Mouse (Mus musculus): ENCODE measurements at regions not wholly inside any gene's neighbourhood (a gene's known extent, or its start where the extent isn't known, plus 50 kb on each side); places are given as distances from the start of the nearest gene placed in this dataset.

DNA sequence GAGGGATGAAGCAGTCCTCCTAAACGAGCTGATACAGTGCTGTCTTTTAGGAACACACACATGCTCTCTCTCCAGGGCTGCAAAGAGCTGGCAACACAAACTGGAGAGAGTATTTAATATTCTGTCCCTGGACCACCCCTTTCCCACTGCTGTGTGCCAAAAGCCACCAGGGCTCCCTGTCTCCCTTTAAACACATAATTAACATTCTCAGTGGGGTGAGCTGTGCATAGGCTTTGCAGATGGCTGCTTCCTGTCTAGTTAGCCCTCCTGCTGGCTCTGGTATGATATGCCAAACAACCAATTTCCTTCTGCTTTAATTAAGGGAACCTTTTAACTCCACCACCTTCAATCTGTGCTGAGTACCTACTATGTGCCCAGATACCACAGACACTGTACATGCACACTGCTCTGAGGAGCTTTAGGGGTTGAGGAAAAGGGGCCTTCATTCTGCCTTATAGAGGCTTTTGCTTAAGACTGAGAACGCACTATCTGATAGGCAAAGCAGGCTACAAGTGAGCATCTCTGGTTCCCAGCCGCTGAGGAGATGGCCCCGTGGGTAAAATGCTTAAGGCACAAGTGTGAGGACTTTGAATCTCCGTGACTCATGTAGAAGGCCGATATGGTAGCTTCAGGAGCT lies 222.9 kb upstream of the Lmcd1 start:
- Histone ChIP-seq H3K27me3 (replicated peaks) (no peaks in the 10 kb centered on the region), H3K27ac (ENCODE audit: insufficient read depth, low read depth) (no peak overlapping the region), H3K4me3 (replicated peaks in 1 of 3; ENCODE audit: low read depth in 2 of 3, low read length in 2 of 3, poor library complexity in 1 of 3) (no peak overlapping the region), H3K4me2 (ENCODE audit: insufficient read depth, low read depth, poor library complexity, severe bottlenecking) (no peak overlapping the region), H3K79me2 (replicated peaks; ENCODE audit: control insufficient read depth, extremely low read depth, insufficient read depth, poor library complexity, severe bottlenecking) (no peaks in the 10 kb centered on the region), H3K9me3 (replicated peaks; ENCODE audit: low read length) (peaks cover 61% of the 10 kb centered on the region), H3K36me3 (replicated peaks in 1 of 2; ENCODE audit: control insufficient read depth in 1 of 2, insufficient read depth in 1 of 2, low read length in 1 of 2) (no peaks in the 10 kb centered on the region), H3K9ac (ENCODE audit: insufficient read depth, low read depth) (no peak overlapping the region), H3K4me1 (ENCODE audit: control insufficient read depth in 1 of 2, insufficient read depth in 2 of 2) (no peaks in the 10 kb centered on the region)
- dilution Hi-C loops (cut with MboI; ENCODE audit: extremely low pct_ligation_motif_present, extremely low pct_unique_long_range_greater_than_20kb, low sequenced_read_pairs) (no loop called here), in situ Hi-C loops (cut with MboI; ENCODE audit: low pct_ligation_motif_present, low pct_unique_long_range_greater_than_20kb, low sequenced_read_pairs) (no loop called here)
- TF ChIP-seq MAX (IDR thresholded peaks at IDR 0.05; ENCODE audit: low read length) = no peak
- TF ChIP-seq ZKSCAN1 (IDR thresholded peaks at IDR 0.05; ENCODE audit: borderline replicate concordance, low read depth, low read length) = no peak
- no peak for DNase-seq (ENCODE audit: extremely low read depth)

- in situ Hi-C loops (cut with MboI; ENCODE audit: low pct_ligation_motif_present, low pct_unique_long_range_greater_than_20kb, low sequenced_read_pairs) = no loop called here
- H3K27ac ChIP-seq (ENCODE audit: insufficient read depth, low read depth) = no peak overlapping the region
- dilution Hi-C loops (cut with MboI; ENCODE audit: extremely low pct_ligation_motif_present, extremely low pct_unique_long_range_greater_than_20kb, low sequenced_read_pairs) = no loop called here
- no peaks in the 10 kb centered on the region for H3K27me3 ChIP-seq (replicated peaks)
- H3K4me2 ChIP-seq (ENCODE audit: insufficient read depth, low read depth, poor library complexity, severe bottlenecking) = no peak overlapping the region
- no peak for DNase-seq (ENCODE audit: extremely low read depth)
- TF ChIP-seq CHD1 (IDR thresholded peaks at IDR 0.05; ENCODE audit: low read depth, low read length) = no peak
- no peak for TF ChIP-seq IRF4 (IDR thresholded peaks at IDR 0.05; ENCODE audit: low read depth, low read length)
- no peak for TF ChIP-seq ZC3H11A (IDR thresholded peaks at IDR 0.05; ENCODE audit: low read depth, low read length)
- TF ChIP-seq HCFC1 (IDR thresholded peaks at IDR 0.05; ENCODE audit: low read depth, low read length) = no peak
- H3K79me2 ChIP-seq (replicated peaks; ENCODE audit: control insufficient read depth, extremely low read depth, insufficient read depth, poor library complexity, severe bottlenecking) = no peaks in the 10 kb centered on the region
- H3K4me1 ChIP-seq (ENCODE audit: control insufficient read depth in 1 of 2, insufficient read depth in 2 of 2) = no peaks in the 10 kb centered on the region
- H3K36me3 ChIP-seq (replicated peaks in 1 of 2; ENCODE audit: control insufficient read depth in 1 of 2, insufficient read depth in 1 of 2, low read length in 1 of 2) = no peaks in the 10 kb centered on the region
- peaks cover 65% of the 10 kb centered on the region for H3K9me3 ChIP-seq (replicated peaks; ENCODE audit: low read length)
- H3K9ac ChIP-seq (ENCODE audit: insufficient read depth, low read depth) = no peak overlapping the region
- H3K4me3 ChIP-seq (replicated peaks in 1 of 3; ENCODE audit: low read depth in 2 of 3, low read length in 2 of 3, poor library complexity in 1 of 3) = no peak overlapping the region
These were observed 221.4 kb upstream of the Lmcd1 start for GRCm38 (mm10) chr6:112052193-112052592.

- H3K9ac ChIP-seq (ENCODE audit: insufficient read depth, low read depth) = no peak overlapping the region
- H3K27ac ChIP-seq (ENCODE audit: insufficient read depth, low read depth) = no peak overlapping the region
- no peaks in the 10 kb centered on the region for H3K4me1 ChIP-seq (ENCODE audit: control insufficient read depth in 1 of 2, insufficient read depth in 2 of 2)
- H3K36me3 ChIP-seq (replicated peaks in 1 of 2; ENCODE audit: control insufficient read depth in 1 of 2, insufficient read depth in 1 of 2, low read length in 1 of 2) = no peaks in the 10 kb centered on the region
- dilution Hi-C loops (cut with MboI; ENCODE audit: extremely low pct_ligation_motif_present, extremely low pct_unique_long_range_greater_than_20kb, low sequenced_read_pairs) = no loop called here
- in situ Hi-C loops (cut with MboI; ENCODE audit: low pct_ligation_motif_present, low pct_unique_long_range_greater_than_20kb, low sequenced_read_pairs) = no loop called here
- H3K4me2 ChIP-seq (ENCODE audit: insufficient read depth, low read depth, poor library complexity, severe bottlenecking) = no peak overlapping the region
- no peak overlapping the region for H3K4me3 ChIP-seq (replicated peaks in 1 of 3; ENCODE audit: low read depth in 2 of 3, low read length in 2 of 3, poor library complexity in 1 of 3)
- peaks cover 47% of the 10 kb centered on the region for H3K9me3 ChIP-seq (replicated peaks; ENCODE audit: low read length)
- no peaks in the 10 kb centered on the region for H3K79me2 ChIP-seq (replicated peaks; ENCODE audit: control insufficient read depth, extremely low read depth, insufficient read depth, poor library complexity, severe bottlenecking)
- no peak for DNase-seq (ENCODE audit: extremely low read depth)
- TF ChIP-seq MAFK (IDR thresholded peaks at IDR 0.05; ENCODE audit: insufficient replicate concordance, low read length) = no peak
- TF ChIP-seq KAT2A (IDR thresholded peaks at IDR 0.05; ENCODE audit: insufficient replicate concordance, low read length) = no peak
- no peak for TF ChIP-seq EP300 (IDR thresholded peaks at IDR 0.05; ENCODE audit: low read length)
- TF ChIP-seq MAX (IDR thresholded peaks at IDR 0.05; ENCODE audit: low read length) = no peak
- no peak for TF ChIP-seq MEF2A (IDR thresholded peaks at IDR 0.05; ENCODE audit: borderline replicate concordance, low read depth, low read length)
- no peak for TF ChIP-seq MAZ (IDR thresholded peaks at IDR 0.05; ENCODE audit: low read depth, low read length)
- TF ChIP-seq RAD21 (IDR thresholded peaks at IDR 0.05; ENCODE audit: low read depth, low read length) = no peak
- no peak for TF ChIP-seq E2F4 (IDR thresholded peaks at IDR 0.05; ENCODE audit: insufficient replicate concordance, low read depth, low read length)
- no peak for TF ChIP-seq JUND (conservative IDR thresholded peaks at IDR 0.05; ENCODE audit: low read depth, low read length)
- no peaks in the 10 kb centered on the region for H3K27me3 ChIP-seq (replicated peaks)
These were observed 215.7 kb upstream of the Lmcd1 start for GRCm38 (mm10) chr6:112057895-112058294.

Measured in CH12.LX (cell line).